Mouse (Mus musculus) thymus, postnatal 0 days (tissue): Measurements from ENCODE around the gene Rundc1. TPM values are rescaled to one million over a fixed set of nuclear protein-coding genes. Genes with fewer than 3 reads are reported as not detected.
"Not testable (repeated sequence)": the region's sequence is repeated elsewhere in the genome, so short reads cannot be mapped to it uniquely, and the experiment has no call there.

Source experiments
- DNase-seq: peaks from one replicate; pipeline ENCODE4 v3.0.0-alpha.2; 2015; ENCODE audit warnings: low spot score
- polyA plus RNA-seq: library from polyadenylated mRNA; unstranded; fragments of >200 nt; fragmentation: Nextera tagmentation; extraction: Ambion mirVana; gene quantifications from 2 replicates; pipeline ENCODE4 v1.2.1, GENCODE M21; 2015

The Rundc1 gene
- polyA plus RNA-seq, 1 experiment from 2014 or later, result 16.1 TPM

DNA sequence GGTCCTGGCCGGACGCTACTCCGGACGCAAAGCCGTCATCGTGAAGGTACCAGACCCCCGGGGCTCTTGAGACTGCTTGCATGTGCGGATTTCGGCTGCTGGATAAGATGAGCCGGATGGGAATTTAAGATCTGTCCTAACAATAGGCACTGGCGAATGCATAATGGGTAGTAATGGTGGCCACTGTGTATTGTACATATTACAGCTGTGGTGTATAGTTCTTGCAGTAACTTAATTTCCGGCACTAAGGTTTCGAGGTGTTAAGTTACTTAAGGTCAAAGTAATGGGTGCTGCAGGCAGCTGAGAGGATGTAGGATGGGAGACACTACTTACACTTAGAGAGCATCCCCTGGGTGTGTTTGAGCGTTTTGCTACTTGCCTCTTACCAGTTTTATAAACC is 17.9 kb downstream of the Rundc1 start:
- DNase-seq, result peak; percentile 54

DNA sequence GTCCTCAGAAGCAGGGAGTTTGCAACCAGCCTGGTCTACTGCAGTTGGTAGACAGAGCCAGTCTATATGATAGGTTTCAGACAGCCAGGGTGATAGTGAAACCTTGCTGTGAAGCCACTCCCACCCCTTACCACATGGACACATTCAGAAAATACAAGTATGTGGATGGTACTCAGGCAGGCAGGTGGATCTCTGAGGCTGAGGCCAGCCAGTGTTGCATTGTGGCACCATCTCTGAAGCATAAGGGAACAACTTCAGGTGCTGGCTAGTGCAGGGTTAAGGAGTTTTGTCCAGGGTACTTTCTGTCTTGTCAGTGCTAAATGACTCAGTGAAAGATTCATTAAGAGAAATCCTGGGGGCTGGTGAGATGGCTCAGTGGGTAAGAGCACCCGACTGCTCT is 21.4 kb downstream of the Rundc1 start:
- DNase-seq, result no peak

DNA sequence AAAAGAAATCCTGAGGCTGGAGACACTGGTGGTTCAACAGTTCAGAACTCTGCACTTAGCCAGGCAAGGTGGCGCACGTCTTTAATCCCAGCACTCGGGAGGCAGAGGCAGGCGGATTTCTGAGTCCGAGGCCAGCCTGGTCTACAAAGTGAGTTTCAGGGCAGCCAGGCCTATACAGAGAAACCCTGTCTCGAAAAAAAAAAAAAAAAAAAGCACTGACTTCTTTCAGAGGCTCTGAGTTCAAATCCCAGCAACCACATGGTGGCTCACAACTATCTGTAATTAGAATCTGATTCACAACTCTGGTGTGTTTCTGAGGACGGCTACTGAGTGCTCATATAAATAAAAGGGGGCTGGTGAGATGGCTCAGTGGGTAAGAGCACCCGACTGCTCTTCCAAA is 22.0 kb downstream of the Rundc1 start:
- not testable (repeated sequence) for DNase-seq

DNA sequence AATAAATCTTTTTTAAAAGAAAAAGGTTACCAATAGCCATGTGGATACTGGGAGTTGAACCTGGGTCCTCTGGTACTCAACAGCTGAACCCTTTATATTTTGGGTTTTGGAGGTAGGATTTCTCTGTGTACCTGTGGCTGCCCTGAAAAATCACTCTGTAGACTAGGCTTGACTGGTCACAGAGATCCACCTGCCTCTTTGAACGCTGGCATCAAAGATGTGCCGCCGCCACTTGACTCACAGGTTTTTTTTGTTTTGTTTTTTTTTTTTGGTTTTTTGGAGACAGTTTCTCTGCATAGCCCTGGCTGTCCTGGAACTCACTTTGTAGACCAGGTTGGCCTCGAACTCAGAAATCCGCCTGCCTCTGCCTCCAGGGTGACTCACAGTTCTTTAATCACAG is 22.9 kb downstream of the Rundc1 start:
- DNase-seq, result peak; percentile 56

DNA sequence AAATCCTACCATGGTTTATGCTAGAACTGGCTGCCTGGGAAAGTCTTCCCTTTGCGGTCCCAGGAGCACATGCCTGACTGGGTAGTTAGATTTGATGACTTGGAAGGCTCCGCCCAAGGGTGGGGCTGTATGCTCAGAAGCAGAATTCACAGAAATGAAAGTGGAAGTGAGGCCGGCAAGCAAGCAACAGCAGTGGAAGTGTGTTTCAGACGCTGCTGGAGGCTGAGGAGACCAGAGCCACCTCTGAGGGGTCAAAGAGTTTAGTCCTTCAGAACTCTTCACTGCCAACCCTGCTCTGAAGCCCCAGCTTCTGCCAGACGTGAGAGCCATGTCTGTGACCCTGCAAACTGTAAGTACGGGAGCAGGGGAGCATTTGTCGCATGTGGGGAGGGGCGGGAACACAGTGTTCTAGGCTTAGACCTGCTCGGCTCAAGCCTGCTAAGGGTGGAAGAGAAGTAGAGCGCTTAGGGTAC is 23.4 kb downstream of the Rundc1 start, which contains the start of gene Ifi35:
Ifi35 (plus strand) TSS at position 134 of the 473 bp plus-strand sequence.
- DNase-seq, result peak; percentile 75

DNA sequence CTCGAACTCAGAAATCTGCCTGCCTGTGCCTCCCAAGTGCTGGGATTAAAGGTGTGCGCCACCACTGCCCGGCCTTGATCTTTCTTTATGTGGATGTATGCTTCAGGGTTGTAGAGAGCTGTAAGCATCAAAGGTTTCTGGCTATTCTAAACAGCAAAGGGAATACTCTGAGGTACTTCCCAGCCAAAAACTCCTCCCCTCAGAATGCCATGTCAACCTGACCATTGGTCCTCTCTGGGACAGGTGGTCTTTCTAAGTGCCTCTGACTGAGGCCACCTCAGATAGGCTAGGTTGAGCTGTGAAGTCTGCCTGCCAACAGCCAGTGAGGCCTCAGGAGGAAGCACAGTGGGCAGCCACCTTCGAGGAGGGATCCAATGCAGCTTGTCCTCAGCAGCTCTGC is 24.0 kb downstream of the Rundc1 start:
- DNase-seq, result no peak

DNA sequence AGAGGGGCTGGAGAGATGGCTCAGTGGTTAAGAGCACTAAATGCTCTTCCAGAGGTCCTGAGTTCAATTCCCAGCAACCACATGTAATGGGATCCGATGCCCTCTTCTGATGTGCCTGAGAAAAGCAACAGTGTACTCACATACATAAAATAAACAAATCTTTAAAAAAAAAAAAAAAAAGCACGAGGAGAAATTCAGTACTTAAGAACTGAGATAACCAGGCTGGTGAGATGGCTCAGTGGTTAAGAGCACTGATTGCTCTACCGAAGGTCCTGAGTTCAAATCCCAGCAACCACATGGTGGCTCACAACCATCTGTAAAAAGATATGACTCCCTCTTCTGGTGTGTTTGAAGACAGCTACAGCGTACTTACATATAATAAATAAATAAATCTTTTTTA is 24.7 kb downstream of the Rundc1 start:
- not testable (repeated sequence) for DNase-seq

DNA sequence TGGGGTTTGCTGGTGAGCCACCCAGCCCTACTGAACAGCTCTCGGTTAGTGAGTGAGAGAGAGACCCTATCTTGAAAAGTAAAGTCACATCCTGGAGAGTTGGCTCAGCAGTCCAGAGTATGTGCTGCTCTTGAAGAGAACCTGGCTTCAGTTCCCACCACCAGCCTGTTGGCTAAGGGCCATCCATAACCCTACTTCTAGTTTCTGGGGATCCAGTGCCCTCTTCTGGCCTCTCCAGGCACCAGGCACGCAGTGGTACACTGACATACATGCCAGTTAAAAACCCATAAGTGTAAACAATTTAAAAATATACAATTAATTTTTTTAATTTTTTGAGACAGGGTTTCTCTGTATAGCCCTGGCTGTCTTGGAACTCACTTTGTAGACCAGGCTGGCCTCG is 25.5 kb downstream of the Rundc1 start:
- DNase-seq, result peak; percentile 29

DNA sequence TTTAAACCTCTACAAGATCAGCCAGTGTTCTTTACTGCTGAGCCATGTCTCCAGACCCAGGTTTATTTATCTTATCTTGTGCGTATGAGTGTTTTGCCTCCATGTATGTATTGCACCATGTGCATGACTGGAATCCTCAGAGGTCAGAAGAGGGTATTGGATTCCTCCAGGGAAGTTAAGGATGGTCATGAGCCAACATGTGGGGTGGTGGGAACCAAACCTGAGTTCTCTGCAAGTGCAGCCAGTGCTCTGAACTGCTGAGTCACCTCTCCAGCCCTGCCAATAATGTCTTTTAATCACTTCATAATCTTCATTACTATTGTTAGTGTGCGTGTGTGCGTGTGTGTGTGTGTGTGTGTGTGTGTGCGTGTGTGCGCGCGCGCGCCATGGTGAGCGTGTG is 26.7 kb downstream of the Rundc1 start:
- DNase-seq, result no peak

DNA sequence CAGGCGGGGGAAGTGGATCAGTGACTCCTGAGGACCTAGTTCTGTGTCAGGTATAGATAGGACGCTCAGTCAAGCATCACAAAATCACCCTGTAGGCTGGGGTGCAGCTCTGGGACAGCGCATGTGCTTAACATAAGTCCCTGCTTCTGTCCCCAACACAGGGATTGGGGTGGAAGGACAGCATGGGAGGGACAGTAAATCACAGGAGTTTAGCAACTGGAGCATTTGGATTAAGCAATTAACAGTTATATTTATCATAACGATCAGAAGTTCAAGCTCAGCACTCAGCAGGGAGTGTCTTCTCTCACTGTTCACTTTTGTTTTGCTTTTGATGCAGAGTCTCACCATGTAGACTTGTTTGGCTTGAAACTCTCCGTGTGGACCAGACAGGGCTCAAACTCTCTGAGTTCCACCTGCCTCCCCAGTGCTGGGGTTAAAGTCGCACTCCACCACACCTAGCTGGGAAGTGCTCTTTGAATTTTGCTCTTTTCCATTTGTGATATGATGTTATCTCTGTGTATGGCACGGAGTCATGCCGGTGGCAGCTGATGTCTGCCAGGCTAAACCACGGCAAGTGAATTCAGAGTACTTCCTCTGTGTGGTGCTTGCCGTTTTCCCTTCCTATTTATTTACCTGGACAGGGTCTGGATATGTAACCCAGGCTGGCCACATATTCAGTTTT is 27.3 kb downstream of the Rundc1 start:
- DNase-seq, result no peak

DNA sequence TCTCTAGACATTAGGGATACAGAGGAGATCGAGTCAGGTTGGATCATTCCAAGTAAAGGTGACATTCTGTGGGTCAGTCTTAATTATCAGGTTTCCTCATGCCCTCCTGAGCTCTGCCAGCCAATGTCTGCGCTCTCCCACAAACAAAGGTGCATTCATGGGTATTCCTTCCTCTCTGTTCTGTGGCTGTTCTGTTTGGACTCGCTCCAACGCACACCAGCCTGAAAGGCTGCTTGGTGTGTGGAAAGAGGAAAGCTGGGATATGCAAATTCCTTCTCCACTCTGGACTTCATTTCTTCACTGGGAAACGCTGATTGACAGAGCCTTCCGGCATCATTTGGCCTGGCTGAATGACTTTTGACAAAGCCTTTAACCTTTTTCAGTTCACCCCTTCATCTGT is 29.8 kb downstream of the Rundc1 start:
- no peak for DNase-seq

DNA sequence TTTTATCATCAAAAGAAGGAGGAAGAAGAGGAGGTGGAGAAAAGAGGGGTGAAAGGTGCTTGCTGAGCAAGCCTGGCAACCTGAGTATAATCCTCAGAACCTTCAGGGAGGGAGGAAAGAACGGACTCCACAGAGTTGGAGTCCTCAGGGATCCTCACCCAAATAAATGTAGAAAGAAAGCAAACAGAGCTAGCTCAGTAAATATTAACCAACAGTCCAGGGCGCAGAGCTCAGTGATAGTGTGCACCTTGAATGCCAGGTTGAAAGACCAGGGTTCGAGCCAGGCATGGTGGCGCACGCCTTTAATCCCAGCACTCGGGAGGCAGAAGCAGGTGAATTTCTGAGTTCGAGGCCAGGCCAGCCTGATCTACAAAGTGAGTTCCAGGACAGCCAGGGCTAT is 30.7 kb downstream of the Rundc1 start:
- no peak for DNase-seq

DNA sequence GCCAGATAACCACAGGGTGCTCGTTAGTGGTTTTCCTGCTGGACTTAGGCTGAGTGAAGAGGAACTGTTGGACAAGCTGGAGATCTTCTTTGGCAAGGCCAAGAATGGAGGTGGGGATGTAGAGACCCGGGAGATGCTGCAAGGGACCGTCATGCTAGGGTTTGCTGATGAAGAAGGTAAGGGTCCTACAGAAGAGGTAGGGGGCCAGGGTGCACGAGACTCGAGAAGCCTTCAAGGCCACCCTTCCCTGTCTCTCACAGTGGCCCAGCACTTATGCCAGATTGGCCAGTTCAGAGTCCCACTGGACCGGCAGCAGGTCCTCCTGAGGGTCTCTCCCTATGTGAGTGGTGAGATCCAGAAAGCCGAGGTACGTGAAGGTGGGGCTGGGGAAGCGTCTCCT is 32.7 kb downstream of the Rundc1 start:
- no peak for DNase-seq

DNA sequence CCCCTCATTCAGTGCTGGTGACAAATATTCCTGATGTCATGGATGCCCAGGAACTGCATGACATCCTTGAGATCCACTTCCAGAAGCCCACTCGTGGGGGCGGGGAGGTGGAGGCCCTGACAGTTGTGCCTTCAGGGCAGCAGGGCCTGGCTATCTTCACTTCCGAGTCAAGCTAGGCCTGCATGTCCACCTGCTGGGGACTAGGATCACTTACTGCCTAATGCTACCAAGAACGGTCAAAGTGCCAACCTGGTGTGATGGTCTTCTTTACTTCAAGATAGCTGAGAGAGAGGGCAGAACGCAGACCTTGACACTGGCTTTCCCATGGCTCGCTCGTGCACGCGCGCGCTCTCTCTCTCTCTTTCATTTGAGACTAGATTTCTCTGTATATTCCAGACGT is 33.3 kb downstream of the Rundc1 start:
- no peak for DNase-seq

DNA sequence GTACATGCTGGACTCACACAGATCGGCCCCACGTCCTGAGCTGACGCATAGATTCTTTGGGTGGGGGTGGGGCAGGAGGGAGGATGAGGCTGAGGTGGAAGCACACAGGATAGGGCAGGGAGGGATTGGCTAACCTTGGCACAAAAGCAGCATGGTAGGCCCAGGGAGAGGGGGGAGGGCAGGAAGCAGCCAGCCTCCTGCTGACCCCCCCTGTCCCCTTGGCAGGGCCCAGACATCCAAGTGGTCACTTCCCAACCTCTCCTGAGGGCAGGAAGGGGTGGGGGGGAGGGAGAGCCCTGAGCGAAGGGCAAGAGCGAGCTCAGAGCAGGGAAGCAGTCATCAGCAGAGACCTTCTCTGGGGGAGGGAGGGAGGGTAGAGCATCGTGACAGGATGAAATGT is 34.8 kb downstream of the Rundc1 start:
- DNase-seq, result no peak

DNA sequence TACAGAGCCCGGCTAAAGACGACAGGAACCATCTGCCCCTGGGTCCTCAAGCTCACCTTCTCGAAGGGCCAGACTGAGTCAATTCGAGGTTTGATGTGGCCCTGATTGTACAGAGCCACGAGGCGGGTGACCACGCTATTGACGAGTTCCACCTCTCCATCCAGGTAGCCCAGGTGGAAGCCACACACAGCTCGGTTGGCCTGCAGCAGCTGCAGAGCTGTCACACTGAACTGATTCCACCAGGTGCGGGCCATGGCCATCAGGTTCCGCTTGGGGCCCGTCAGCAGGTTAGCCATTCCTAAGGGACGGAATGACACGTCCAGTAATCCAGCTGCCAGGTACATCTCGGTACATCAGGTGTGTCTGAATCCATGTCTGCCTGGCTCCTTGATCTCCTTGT is 35.4 kb downstream of the Rundc1 start:
- no peak for DNase-seq

DNA sequence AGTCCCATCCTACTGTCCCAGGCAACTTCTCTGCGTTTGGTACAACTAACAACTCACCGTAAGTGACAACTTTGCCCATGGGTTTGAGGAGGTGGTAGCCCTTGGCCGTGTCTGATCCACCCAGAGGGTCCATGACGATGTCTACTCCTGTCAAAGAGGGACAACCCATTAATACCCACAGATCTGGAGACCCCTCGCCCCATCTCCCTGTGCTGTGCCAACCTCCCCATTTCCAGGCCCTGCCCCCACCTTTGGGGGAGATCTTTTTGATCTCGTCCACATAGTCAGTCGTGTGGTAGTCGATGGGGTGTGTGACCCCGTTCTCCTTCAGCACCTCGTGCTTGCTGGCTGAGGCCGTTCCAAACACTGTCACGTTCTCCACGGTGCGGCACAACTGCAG is 37.3 kb downstream of the Rundc1 start:
- no peak for DNase-seq

DNA sequence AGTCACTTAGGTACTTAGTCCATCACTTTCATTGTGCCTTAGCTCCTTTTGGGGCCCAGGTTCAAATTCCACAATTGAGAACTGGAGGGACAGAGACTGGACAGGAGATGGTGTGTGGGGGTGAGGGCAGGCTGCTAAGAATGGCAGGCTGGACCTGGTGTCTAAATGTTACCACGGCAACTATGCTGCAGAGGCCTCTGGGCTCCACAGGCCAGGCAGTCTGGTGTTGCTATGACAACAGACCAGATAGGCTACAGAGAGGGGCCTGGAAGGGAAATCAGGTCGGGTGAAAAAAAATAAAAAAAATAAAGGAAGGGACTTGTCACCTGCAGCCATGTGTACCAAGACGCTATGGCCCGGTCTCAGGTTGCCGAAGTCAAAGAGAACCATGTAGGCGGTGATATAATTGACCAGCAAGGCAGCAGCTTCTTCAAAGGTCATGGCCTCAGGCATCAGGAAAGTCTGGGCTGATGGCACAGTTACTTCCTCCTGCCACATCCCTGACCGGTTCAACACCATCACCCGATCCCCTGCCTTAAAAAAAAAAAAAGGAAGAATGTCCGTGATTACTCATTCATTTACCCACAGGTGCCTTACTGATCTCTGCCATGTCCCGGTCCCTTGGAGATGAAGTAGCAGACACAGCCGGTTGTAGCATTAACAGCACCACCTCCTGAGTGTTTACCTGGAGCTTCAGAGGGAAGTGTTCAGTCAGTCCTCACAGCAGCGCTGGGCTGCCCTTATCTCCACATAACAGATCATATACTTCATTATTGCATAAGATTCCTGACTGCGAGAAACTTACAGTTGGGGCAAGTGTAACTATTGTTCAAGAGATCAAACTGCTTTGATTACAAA is 37.9 kb downstream of the Rundc1 start:
- no peak for DNase-seq

DNA sequence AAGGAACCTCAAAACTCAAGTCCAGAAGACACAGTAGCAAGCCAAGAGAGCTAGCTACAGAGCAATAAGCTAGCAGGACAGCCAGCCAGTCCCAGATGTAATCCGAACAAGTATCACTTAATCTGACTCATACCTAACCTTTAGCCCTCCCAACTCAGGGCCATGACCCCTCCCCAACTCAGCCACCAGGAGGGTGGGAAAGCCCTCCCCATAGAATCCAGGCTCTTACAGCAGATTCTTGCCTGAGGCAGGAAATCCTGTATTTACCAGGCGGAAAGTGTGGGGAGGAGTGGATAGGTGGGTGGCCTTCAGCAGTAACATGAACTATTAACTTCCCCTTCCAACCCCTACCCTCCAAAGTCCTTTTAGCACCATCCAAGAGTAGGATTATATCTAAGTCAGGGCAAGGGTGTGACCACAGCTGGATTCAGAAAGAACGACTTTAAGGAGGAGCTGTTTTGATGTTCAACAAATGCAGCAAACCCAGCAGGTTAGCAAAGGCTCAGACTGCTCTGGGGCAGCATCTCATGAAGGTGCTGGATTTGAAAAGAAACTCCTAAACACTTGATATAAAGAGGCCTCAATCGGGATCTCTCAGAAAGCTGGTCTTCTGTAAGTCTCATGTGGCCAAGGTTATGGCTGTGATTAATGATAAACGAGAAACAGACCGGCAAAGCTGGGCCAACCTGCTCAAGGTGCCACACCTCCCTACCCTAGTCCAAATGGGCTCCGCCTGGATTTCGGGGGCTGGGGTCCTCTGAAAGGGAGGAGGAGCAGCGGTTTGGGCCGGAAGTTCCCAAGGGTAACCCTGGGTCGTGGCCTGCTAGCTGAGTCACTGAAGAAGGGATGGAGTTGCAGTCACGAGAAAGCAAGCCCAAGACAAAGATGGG is 39.6 kb downstream of the Rundc1 start, which contains the start of gene Rnd2:
Rnd2 (plus strand) TSS at position 789 of the 890 bp plus-strand sequence.
- peak; percentile 38 for DNase-seq

DNA sequence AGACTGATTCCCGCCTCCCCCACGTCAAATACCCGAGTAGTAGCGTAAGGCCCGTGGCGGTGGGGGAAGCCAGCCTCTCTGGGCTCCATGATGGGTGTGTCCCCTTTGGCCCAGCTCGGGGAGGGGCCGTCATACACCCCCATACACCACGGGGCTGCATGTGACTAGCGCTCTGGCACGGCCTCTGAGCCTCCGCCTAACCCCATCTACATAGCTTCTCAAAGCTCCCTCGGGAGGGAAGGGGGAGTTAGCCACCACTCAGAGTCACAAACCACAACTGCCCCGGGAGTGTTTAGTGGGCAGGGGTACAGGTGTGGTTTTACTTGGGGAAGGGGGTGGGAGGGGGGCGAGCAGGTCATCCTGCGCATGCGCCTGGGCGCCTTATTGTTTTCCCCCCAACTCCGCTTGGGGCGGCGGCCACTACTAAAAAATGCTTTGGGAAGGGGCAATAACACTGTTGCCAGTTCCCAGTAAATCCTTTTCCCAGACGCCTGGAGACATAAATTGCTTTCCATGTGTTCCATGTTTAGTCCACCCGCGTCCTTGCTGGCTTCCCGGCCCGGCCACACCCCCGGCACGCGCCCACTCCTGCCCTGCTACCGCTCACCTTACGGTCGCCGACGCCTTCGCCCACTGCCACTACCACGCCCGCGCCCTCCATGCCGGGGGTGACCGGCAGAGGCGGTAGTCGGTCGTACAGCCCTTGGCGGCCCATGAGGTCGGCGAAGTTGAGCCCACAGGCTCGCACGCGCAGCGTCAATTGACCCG is 40.4 kb downstream of the Rundc1 start:
- DNase-seq, result peak; percentile 59
